Mouse (Mus musculus) spleen, adult 2 months (tissue): ENCODE data around the gene Sell.

Source experiments
- CTCF ChIP-seq: fragments of 200-500 bp; IDR thresholded peaks from 2 replicates; pipeline ENCODE4 v1.5.1; 2011; ENCODE audit warnings: mild to moderate bottlenecking, inconsistent platforms; ENCODE audit not compliant: insufficient read depth, insufficient read length, insufficient replicate concordance; ENCODE audit errors: extremely low read depth
- POLR2A ChIP-seq: fragments of 200-500 bp; IDR thresholded peaks from 2 replicates; pipeline ENCODE4 v1.6.1; 2011; ENCODE audit warnings: low read depth, low read length, inconsistent platforms

DNA sequence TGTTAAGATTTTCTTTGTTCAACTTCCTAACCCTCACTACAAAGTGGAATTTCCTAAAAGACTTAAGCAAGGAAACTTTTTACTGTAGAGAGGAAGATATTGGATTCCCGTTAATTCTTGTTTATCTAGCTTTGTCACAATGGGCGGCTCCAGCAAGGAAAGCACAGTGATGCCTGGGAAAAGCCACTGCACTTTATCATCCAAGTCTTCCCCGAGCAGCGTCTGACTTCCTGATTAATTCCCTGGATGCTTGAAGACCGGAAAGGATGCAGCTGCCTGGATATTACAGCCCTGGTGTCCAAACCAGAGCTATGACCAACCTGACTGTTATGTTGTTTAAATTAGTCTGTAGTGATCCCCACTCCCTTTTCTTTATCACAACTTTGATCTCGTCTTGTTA lies 35.0 kb downstream of the Sell start:
- TF ChIP-seq CTCF (no peak), POLR2A (no peak)
